13 mouse cellular contexts compared by ENCODE assay signal in genomic region chr15:97872161-97872560, GRCm38 (mm10). TPM values are rescaled to one million over a fixed set of nuclear protein-coding genes. Genes with fewer than 3 reads are reported as not detected.
A peak's percentile ranks its signal among the peaks of the same experiment; 100 is the strongest.
DNase-seq lines count a peak whose midpoint lies in the region.
"Had no signal": no experiment of that assay in that cellular context is flagged by ENCODE, and none has a peak within 500 bp of the region (broad histone marks: within the 10 kb centered on the region; RNA-seq: fewer than 3 reads in every experiment).

No protein-coding gene starts in this region.

- DNase-seq in cerebellum, postnatal 10 days = peak; percentile 52 to 54
- DNase-seq in cerebellum, postnatal 4 days (ENCODE audit: low spot score in 2 of 2) = no peak
- peak; percentile 57 for DNase-seq in 3T3-L1 (ENCODE audit: low read depth, low spot score)
- DNase-seq in adrenal gland, postnatal 36 days = peak; percentile 60 to 80
- DNase-seq in layer of hippocampus, adult 9-10 months (ENCODE audit: low spot score) = peak; percentile 40
- no peak for DNase-seq in spleen, adult 18-20 months
- no peak for DNase-seq in cerebellum, adult 11 months
- DNase-seq: cerebellum, adult 8-10 months; heart, postnatal 14 days; lung, adult 2 months; lung, postnatal 36 days; right cerebral cortex, postnatal 14 days had no signal

RNA-seq across cellular contexts. Expression of gene Hdac7, which starts 27.9 kb away (rescaled TPM):
- total RNA-seq in adrenal gland, postnatal 36 days (2021) = 10 to 100 TPM; 63.5 to 67.2 TPM

RNA-seq across cellular contexts. Expression of gene Vdr, which starts 38.3 kb away (rescaled TPM):
- total RNA-seq in adrenal gland, postnatal 36 days (2021) = 10 to 100 TPM in 1 of 2 experiments, 1 to 10 TPM in 1; 6.4 to 33.3 TPM
- total RNA-seq: monocyte, adult 5-6 weeks had no signal

Comparison
In these comparisons a context has a peak if more than half of its experiments do, and no peak if none do; other contexts are left out.
1. DNase-seq: peak in cerebellum, postnatal 10 days (2 of 2), 3T3-L1 (single experiment), adrenal gland, postnatal 36 days (2 of 2) and layer of hippocampus, adult 9-10 months (single experiment); none in cerebellum, postnatal 4 days (0 of 2), spleen, adult 18-20 months (0 of 2) and cerebellum, adult 11 months (single experiment).